Mouse (Mus musculus): ENCODE results near the gene Wdr83. TPM values are rescaled to one million over a fixed set of nuclear protein-coding genes. Genes with fewer than 3 reads are reported as not detected.

Wdr83 gene
- polyA plus RNA-seq, 1 experiment, result 26.8 TPM

GRCm38 (mm10) chr8:85027922-85028321 lies 53.2 kb downstream of the Wdr83 start:
- Histone ChIP-seq H3K27me3 (ENCODE audit: control insufficient read depth, insufficient read depth, low read length) (no peaks in the 10 kb centered on the region), H3K27ac (ENCODE audit: insufficient read depth, low read depth, low read length) (no peak overlapping the region), H3K36me3 (ENCODE audit: control insufficient read depth, insufficient read depth, low read length) (peaks cover 26% of the 10 kb centered on the region), H3K4me3 (ENCODE audit: low read depth, low read length) (no peak overlapping the region), H3K4me1 (ENCODE audit: control insufficient read depth, insufficient read depth, insufficient read length, low read length) (peaks cover 19% of the 10 kb centered on the region)
- TF ChIP-seq POLR2A (IDR thresholded peaks at IDR 0.05; ENCODE audit: low read depth, low read length) (no peak), CTCF (IDR thresholded peaks at IDR 0.05; ENCODE audit: extremely low read depth, insufficient read length, insufficient replicate concordance, low read depth, low read length) (no peak)
- 4% methylated on average over 2 of the region's 2 CpGs for WGBS

- H3K4me1 ChIP-seq (ENCODE audit: control insufficient read depth, insufficient read depth, insufficient read length, low read length), result peaks cover 19% of the 10 kb centered on the region
- H3K27ac ChIP-seq (ENCODE audit: insufficient read depth, low read depth, low read length), result peak overlapping the region; percentile 79
- peaks cover 24% of the 10 kb centered on the region for H3K36me3 ChIP-seq (ENCODE audit: control insufficient read depth, insufficient read depth, low read length)
- WGBS, result under 1% methylated on average over 13 of the region's 13 CpGs
- TF ChIP-seq CTCF (IDR thresholded peaks at IDR 0.05; ENCODE audit: extremely low read depth, insufficient read length, insufficient replicate concordance, low read depth, low read length) (no peak), POLR2A (IDR thresholded peaks at IDR 0.05; ENCODE audit: low read depth, low read length) (no peak)
- H3K4me3 ChIP-seq (ENCODE audit: low read depth, low read length), result peak overlapping the region; percentile 83
- H3K27me3 ChIP-seq (ENCODE audit: control insufficient read depth, insufficient read depth, low read length), result no peaks in the 10 kb centered on the region
These were observed 53.6 kb downstream of the Wdr83 start for GRCm38 (mm10) chr8:85027516-85027855.

GRCm38 (mm10) chr8:85026670-85027515 lies 54.2 kb downstream of the Wdr83 start, which contains the start of gene Trir:
TSS of gene Trir (plus strand) at chr8:85026823.
- Histone ChIP-seq H3K36me3 (ENCODE audit: control insufficient read depth, insufficient read depth, low read length) (peaks cover 23% of the 10 kb centered on the region), H3K27me3 (ENCODE audit: control insufficient read depth, insufficient read depth, low read length) (no peaks in the 10 kb centered on the region), H3K4me1 (ENCODE audit: control insufficient read depth, insufficient read depth, insufficient read length, low read length) (peaks cover 19% of the 10 kb centered on the region), H3K27ac (ENCODE audit: insufficient read depth, low read depth, low read length) (peak within 1 kb of the TSS; percentile 79), H3K4me3 (ENCODE audit: low read depth, low read length) (peak within 1 kb of the TSS; percentile 83)
- 0% methylated on average over 75 of the region's 75 CpGs for WGBS
- TF ChIP-seq CTCF (IDR thresholded peaks at IDR 0.05; ENCODE audit: extremely low read depth, insufficient read length, insufficient replicate concordance, low read depth, low read length) (no peak), POLR2A (IDR thresholded peaks at IDR 0.05; ENCODE audit: low read depth, low read length) (peak; percentile 96)

GRCm38 (mm10) chr8:85025098-85025932 lies 55.8 kb downstream of the Wdr83 start, which contains the start of gene Asna1:
TSS of gene Asna1 (minus strand) at chr8:85025281.
- TF ChIP-seq POLR2A (IDR thresholded peaks at IDR 0.05; ENCODE audit: low read depth, low read length) (peak; percentile 39; the same call in 1 of the 2 replicates), CTCF (IDR thresholded peaks at IDR 0.05; ENCODE audit: extremely low read depth, insufficient read length, insufficient replicate concordance, low read depth, low read length) (no peak)
- H3K27ac ChIP-seq (ENCODE audit: insufficient read depth, low read depth, low read length), result peak within 1 kb of the TSS; percentile 75
- 1% methylated on average over 30 of the region's 30 CpGs for whole genome bisulfite sequencing
- peaks cover 19% of the 10 kb centered on the region for H3K4me1 ChIP-seq (ENCODE audit: control insufficient read depth, insufficient read depth, insufficient read length, low read length)
- peaks cover 21% of the 10 kb centered on the region for H3K36me3 ChIP-seq (ENCODE audit: control insufficient read depth, insufficient read depth, low read length)
- H3K27me3 ChIP-seq (ENCODE audit: control insufficient read depth, insufficient read depth, low read length), result no peaks in the 10 kb centered on the region
- H3K4me3 ChIP-seq (ENCODE audit: low read depth, low read length), result peak within 1 kb of the TSS; percentile 83

Other genes with a start within 250 kb of the Wdr83 start
- gene Gadd45gip1, start 249.8 kb downstream of the Wdr83 start, polyA plus RNA-seq (2012; rRNA removed), result 50.5 and 64.1 TPM in 2 replicates
- gene Rad23a, start 240.6 kb downstream of the Wdr83 start, polyA plus RNA-seq (2012; rRNA removed), result 26.4 and 47.5 TPM in 2 replicates
- 82.6 and 120 TPM in 2 replicates for gene Calr, start 234.4 kb downstream of the Wdr83 start, polyA plus RNA-seq (2012; rRNA removed)
- gene Farsa, start 224.3 kb downstream of the Wdr83 start, polyA plus RNA-seq (2012; rRNA removed), result 20.2 and 29.1 TPM in 2 replicates
- gene Syce2, start 209.2 kb downstream of the Wdr83 start, polyA plus RNA-seq (2012; rRNA removed), result 0.60 and 2.1 TPM in 2 replicates
- gene Gcdh, start 187.4 kb downstream of the Wdr83 start, polyA plus RNA-seq (2012; rRNA removed), result 32.5 and 53.2 TPM in 2 replicates
- 0.30 and 0.38 TPM in 2 replicates for gene Klf1, start 179.4 kb downstream of the Wdr83 start, polyA plus RNA-seq (2012; rRNA removed)
- gene Dnase2a, start 172.7 kb downstream of the Wdr83 start, polyA plus RNA-seq (2012; rRNA removed), result 4.1 and 5.9 TPM in 2 replicates
- 0.50 and 0.71 TPM in 2 replicates for gene Mast1, start 143.9 kb downstream of the Wdr83 start, polyA plus RNA-seq (2012; rRNA removed)
- 0.15 TPM in 1 of 2 replicates, not detected in the other for gene Rtbdn, start 134.3 kb downstream of the Wdr83 start, polyA plus RNA-seq (2012; rRNA removed)
- 3.2 TPM in 1 of 2 replicates, not detected in the other for gene Gm49661, start 111.9 kb downstream of the Wdr83 start, polyA plus RNA-seq (2012; rRNA removed)
- gene Prdx2, start 111.7 kb downstream of the Wdr83 start, polyA plus RNA-seq (2012; rRNA removed), result 70.6 and 141 TPM in 2 replicates
- 14.5 and 29.1 TPM in 2 replicates for gene Rnaseh2a, start 111.5 kb downstream of the Wdr83 start, polyA plus RNA-seq (2012; rRNA removed)
- gene Junb, start 102.6 kb downstream of the Wdr83 start, polyA plus RNA-seq (2012; rRNA removed), result 122 and 329 TPM in 2 replicates
- 26.3 and 56.9 TPM in 2 replicates for gene Hook2, start 90.7 kb downstream of the Wdr83 start, polyA plus RNA-seq (2012; rRNA removed)
- gene Best2, start 66.8 kb downstream of the Wdr83 start, polyA plus RNA-seq (2012; rRNA removed), result 0.33 TPM in 1 of 2 replicates, not detected in the other
- 71.8 and 128 TPM in 2 replicates for gene Asna1, start 56.0 kb downstream of the Wdr83 start, polyA plus RNA-seq (2012; rRNA removed)
- gene Trir, start 54.5 kb downstream of the Wdr83 start, polyA plus RNA-seq (2012; rRNA removed), result 82.6 and 135 TPM in 2 replicates
- gene Tnpo2, start 44.4 kb downstream of the Wdr83 start, polyA plus RNA-seq (2012; rRNA removed), result 19.8 and 32.0 TPM in 2 replicates
- gene Fbxw9, start 21.3 kb downstream of the Wdr83 start, polyA plus RNA-seq (2012; rRNA removed), result 36.4 and 52.5 TPM in 2 replicates
- gene Gm5741, start 13.3 kb downstream of the Wdr83 start, polyA plus RNA-seq (2012; rRNA removed), result 1.4 TPM in 1 of 2 replicates, not detected in the other
- gene Dhps, start 9.5 kb downstream of the Wdr83 start, polyA plus RNA-seq (2012; rRNA removed), result 34.8 and 47.2 TPM in 2 replicates
- 66.0 and 79.1 TPM in 2 replicates for gene Wdr83os, start 566 bp downstream of the Wdr83 start, polyA plus RNA-seq (2012; rRNA removed)
- gene Man2b1, start 2.0 kb upstream of the Wdr83 start, polyA plus RNA-seq (2012; rRNA removed), result 28.8 and 38.1 TPM in 2 replicates
- gene Zfp791, start 41.8 kb upstream of the Wdr83 start, polyA plus RNA-seq (2012; rRNA removed), result 0.11 and 0.96 TPM in 2 replicates
- gene Cks1brt, start 70.6 kb upstream of the Wdr83 start, polyA plus RNA-seq (2012; rRNA removed), result not detected in 2 replicates
- not detected in 2 replicates for gene Olfr371, start 144.7 kb upstream of the Wdr83 start, polyA plus RNA-seq (2012; rRNA removed)
- gene Orc6, start 218.3 kb upstream of the Wdr83 start, polyA plus RNA-seq (2012; rRNA removed), result 2.1 and 3.2 TPM in 2 replicates
- gene Vps35, start 218.5 kb upstream of the Wdr83 start, polyA plus RNA-seq (2012; rRNA removed), result 2.2 and 3.4 TPM in 2 replicates

Data from small intestine, adult 2 months (tissue).